Mouse (Mus musculus): Measurements from ENCODE around the gene Xdh. TPM values are rescaled to one million over a fixed set of nuclear protein-coding genes. Genes with fewer than 3 reads are reported as not detected.

The Xdh gene
- polyA plus RNA-seq, 1 experiment: 25.2 TPM

DNA sequence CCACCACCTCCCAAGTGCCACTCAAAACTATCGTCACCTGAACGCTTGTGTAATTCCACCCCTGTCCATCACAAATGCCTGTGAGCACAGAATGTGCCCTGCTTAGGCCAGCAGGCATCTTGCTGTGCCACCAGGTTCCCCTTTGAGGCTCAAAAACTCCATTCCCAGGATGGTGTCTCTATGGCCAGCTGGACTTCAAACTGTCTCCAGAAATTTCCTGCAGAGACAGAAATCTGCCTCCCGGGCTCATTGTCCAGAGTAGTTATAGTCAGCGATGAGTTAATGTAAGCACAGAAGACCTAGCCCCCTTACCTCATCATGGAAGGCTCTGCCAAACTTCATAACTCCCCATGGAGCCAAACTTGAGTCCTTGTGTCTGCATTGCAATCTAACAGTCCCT lies 112.8 kb downstream of the Xdh start:
- Histone ChIP-seq H3K27me3 (ENCODE audit: control insufficient read depth, insufficient read depth, low read length) (no peaks in the 10 kb centered on the region), H3K27ac (ENCODE audit: control insufficient read depth, insufficient read depth, low read length) (no peak overlapping the region), H3K4me3 (ENCODE audit: control insufficient read depth, insufficient read depth, low read length) (no peak overlapping the region), H3K36me3 (ENCODE audit: control insufficient read depth, insufficient read depth, low read length) (no peaks in the 10 kb centered on the region), H3K4me1 (replicated peaks; ENCODE audit: control insufficient read depth, insufficient read depth, low read length) (0 out of 2 replicates have a peak, but pooled peaks cover 2% of the 10 kb centered on the region)
- DNase-seq: no peak
- 94% methylated on average over 4 of the region's 4 CpGs for WGBS
- TF ChIP-seq POLR2A (IDR thresholded peaks at IDR 0.05; ENCODE audit: control insufficient read depth, extremely low read depth, insufficient read depth, low read length, poor library complexity) (no peak), CTCF (IDR thresholded peaks at IDR 0.05; ENCODE audit: borderline replicate concordance, control insufficient read depth, extremely low read depth, insufficient read depth, low read length, poor library complexity) (no peak)

DNA sequence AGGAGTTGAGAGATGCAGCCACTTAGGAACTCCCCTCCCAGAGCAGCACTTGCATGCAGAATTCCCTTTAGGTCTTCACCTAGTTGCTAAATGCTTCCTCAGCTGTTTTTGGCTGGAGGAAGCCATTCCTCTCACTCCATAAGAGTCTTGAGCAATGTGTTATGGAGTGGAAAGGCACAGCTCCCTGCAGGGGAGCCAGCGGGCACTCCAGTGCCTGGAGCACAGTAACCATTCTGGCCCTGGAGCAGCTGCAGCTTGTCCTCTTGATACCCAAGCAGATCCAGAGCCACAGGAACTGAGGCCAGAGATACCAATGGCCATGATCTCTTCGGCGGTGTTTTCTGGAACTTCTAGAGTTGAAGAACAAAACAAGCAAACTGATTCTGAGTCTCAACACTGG lies 113.4 kb downstream of the Xdh start:
- 95% methylated on average over 3 of the region's 3 CpGs for WGBS
- Histone ChIP-seq H3K27me3 (ENCODE audit: control insufficient read depth, insufficient read depth, low read length) (no peaks in the 10 kb centered on the region), H3K4me1 (replicated peaks; ENCODE audit: control insufficient read depth, insufficient read depth, low read length) (0 out of 2 replicates have a peak, but pooled peaks cover 2% of the 10 kb centered on the region), H3K36me3 (ENCODE audit: control insufficient read depth, insufficient read depth, low read length) (no peaks in the 10 kb centered on the region), H3K4me3 (ENCODE audit: control insufficient read depth, insufficient read depth, low read length) (no peak overlapping the region), H3K27ac (ENCODE audit: control insufficient read depth, insufficient read depth, low read length) (no peak overlapping the region)
- TF ChIP-seq POLR2A (IDR thresholded peaks at IDR 0.05; ENCODE audit: control insufficient read depth, extremely low read depth, insufficient read depth, low read length, poor library complexity) (no peak), CTCF (IDR thresholded peaks at IDR 0.05; ENCODE audit: borderline replicate concordance, control insufficient read depth, extremely low read depth, insufficient read depth, low read length, poor library complexity) (no peak)
- DNase-seq: no peak

Other genes starting within 250 kb of the Xdh start
- 1.2 and 1.6 TPM in 2 replicates for gene Galnt14, start 239.7 kb downstream of the Xdh start, polyA plus RNA-seq (2012; rRNA removed)
- gene Ehd3, start 146.1 kb downstream of the Xdh start, polyA plus RNA-seq (2012; rRNA removed): 45.0 and 46.0 TPM in 2 replicates
- 0.11 TPM in 1 of 2 replicates, not detected in the other for gene Srd5a2, start 97.7 kb upstream of the Xdh start, polyA plus RNA-seq (2012; rRNA removed)

Data from thymus, adult 2 months (tissue).